Mouse (Mus musculus) midbrain, postnatal 0 days (tissue): ENCODE results near the gene Txnip. TPM values are rescaled to one million over a fixed set of nuclear protein-coding genes. Genes with fewer than 3 reads are reported as not detected.

ENCODE experiments used
- ATAC-seq: fragments of 200-750 bp; cut with Nextera tagmentation; 2 replicates; pipeline ENCODE4 v1.8.0; 2017; ENCODE audit warnings: moderate number of reproducible peaks, mild to moderate bottlenecking, moderate TSS enrichment, moderate library complexity; ENCODE audit not compliant: low FRiP score
- DNase-seq: peaks from one replicate; pipeline ENCODE4 v3.0.0-alpha.2; 2015; ENCODE audit warnings: low spot score
- H3K27ac ChIP-seq: fragments of 300-500 bp; sonication (generic); 2 replicates; pipeline ENCODE4 v1.5.1; 2014; ENCODE audit warnings: low read depth, mild to moderate bottlenecking, low read length, mixed read lengths
- H3K27me3 ChIP-seq: fragments of 300-500 bp; sonication (generic); 2 replicates; pipeline ENCODE4 v1.6.1; 2014; ENCODE audit warnings: low read length, control low read depth, mixed read lengths; ENCODE audit not compliant: insufficient read depth
- H3K36me3 ChIP-seq: fragments of 300-500 bp; sonication (generic); 2 replicates; pipeline ENCODE4 v1.6.1; 2014; ENCODE audit warnings: low read length, control low read depth, mixed read lengths; ENCODE audit not compliant: insufficient read depth
- H3K4me1 ChIP-seq: fragments of 300-500 bp; sonication (generic); 2 replicates; pipeline ENCODE4 v1.6.1; 2014; ENCODE audit warnings: mild to moderate bottlenecking, control low read depth, antibody characterized with exemption, low read length, mixed read lengths; ENCODE audit not compliant: insufficient read depth
- H3K4me2 ChIP-seq: fragments of 300-500 bp; sonication (generic); 2 replicates; pipeline ENCODE4 v1.6.1; 2014; ENCODE audit warnings: low read depth, mild to moderate bottlenecking, low read length, mixed read lengths; ENCODE audit not compliant: poor library complexity, severe bottlenecking
- H3K4me3 ChIP-seq: fragments of 300-500 bp; sonication (generic); 2 replicates; pipeline ENCODE4 v1.5.1; 2014; ENCODE audit warnings: low read depth, mild to moderate bottlenecking, low read length, moderate library complexity
- H3K9ac ChIP-seq: fragments of 300-500 bp; sonication (generic); replicated peaks from 2 replicates; pipeline ENCODE4 v1.6.1; 2014; ENCODE audit warnings: mild to moderate bottlenecking, low read length, moderate library complexity, mixed read lengths; ENCODE audit not compliant: poor library complexity, severe bottlenecking
- H3K9me3 ChIP-seq: fragments of 300-500 bp; sonication (generic); 2 replicates; pipeline ENCODE4 v1.6.1; 2016; ENCODE audit warnings: low read length, control low read depth
- CTCF ChIP-seq: IDR thresholded peaks from 2 replicates; pipeline ENCODE4 v1.5.1; 2016; ENCODE audit warnings: antibody characterized with exemption, mild to moderate bottlenecking
- WGBS: fragments of 180-500 bp; shearing (Covaris S2); extraction: QIAGEN DNeasy Blood & Tissue Kit; methylation state at CpG from one replicate; pipeline ENCODE4 v1.1.7; 2014; 5-methylcytosine and 5-hydroxymethylcytosine counted together
- polyA plus RNA-seq: library from polyadenylated mRNA; unstranded; fragments of >200 nt; fragmentation: Nextera tagmentation; extraction: Ambion mirVana; gene quantifications from 2 replicates; pipeline ENCODE4 v1.2.1, GENCODE M21; 2015
- total RNA-seq: library from RNA; depleted of rRNA; stranded (reverse); fragments of >200 nt; gene quantifications from 2 replicates; pipeline ENCODE4 v1.2.3, GENCODE M21; 2014

Txnip gene
- total and polyA plus RNA-seq, 2 experiments from 2014 or later = 116 to 145 TPM

GRCm38 (mm10) chr3:96526013-96526762 is 31.6 kb upstream of the Txnip start:
- Histone ChIP-seq H3K36me3 (no peaks in the 10 kb centered on the region), H3K4me2 (peak overlapping the region; percentile 91), H3K4me1 (peaks cover 9% of the 10 kb centered on the region; the same call in 1 of the 2 replicates), H3K27ac (no peak overlapping the region), H3K4me3 (peak overlapping the region; percentile 49), H3K9me3 (no peaks in the 10 kb centered on the region), H3K27me3 (no peaks in the 10 kb centered on the region; the same call in 1 of the 2 replicates), H3K9ac (no peak overlapping the region)
- no peak for TF ChIP-seq CTCF
- 67% methylated on average over 11 of the region's 11 CpGs for WGBS
- DNase-seq = no peak
- peak; percentile 55; the same call in 1 of the 2 replicates for ATAC-seq

- no peak overlapping the region; the same call in 1 of the 2 replicates for H3K27ac ChIP-seq
- H3K4me2 ChIP-seq = peak overlapping the region; percentile 91
- H3K4me1 ChIP-seq = peaks cover 9% of the 10 kb centered on the region; the same call in 1 of the 2 replicates
- H3K36me3 ChIP-seq = no peaks in the 10 kb centered on the region
- TF ChIP-seq CTCF = no peak
- peak overlapping the region; percentile 49 for H3K4me3 ChIP-seq
- DNase-seq (no peak), ATAC-seq (peak; percentile 44)
- WGBS = 4% methylated on average over 40 of the region's 44 CpGs
- no peaks in the 10 kb centered on the region; the same call in 1 of the 2 replicates for H3K27me3 ChIP-seq
- H3K9ac ChIP-seq = peak overlapping the region; percentile 57
- H3K9me3 ChIP-seq = no peaks in the 10 kb centered on the region
These were observed 30.8 kb upstream of the Txnip start for GRCm38 (mm10) chr3:96526864-96527542.

- no peaks in the 10 kb centered on the region for H3K36me3 ChIP-seq
- ATAC-seq (no peak), DNase-seq (no peak)
- H3K9ac ChIP-seq = no peak overlapping the region
- no peaks in the 10 kb centered on the region for H3K9me3 ChIP-seq
- TF ChIP-seq CTCF = no peak
- no peak overlapping the region for H3K27ac ChIP-seq
- H3K4me3 ChIP-seq = no peak overlapping the region
- no peaks in the 10 kb centered on the region; the same call in 1 of the 2 replicates for H3K27me3 ChIP-seq
- 35% methylated on average over 9 of the region's 9 CpGs for WGBS
- H3K4me2 ChIP-seq = no peak overlapping the region
- H3K4me1 ChIP-seq = peaks cover 9% of the 10 kb centered on the region; the same call in 1 of the 2 replicates
These were observed 29.3 kb upstream of the Txnip start for GRCm38 (mm10) chr3:96528506-96528905.

DNA sequence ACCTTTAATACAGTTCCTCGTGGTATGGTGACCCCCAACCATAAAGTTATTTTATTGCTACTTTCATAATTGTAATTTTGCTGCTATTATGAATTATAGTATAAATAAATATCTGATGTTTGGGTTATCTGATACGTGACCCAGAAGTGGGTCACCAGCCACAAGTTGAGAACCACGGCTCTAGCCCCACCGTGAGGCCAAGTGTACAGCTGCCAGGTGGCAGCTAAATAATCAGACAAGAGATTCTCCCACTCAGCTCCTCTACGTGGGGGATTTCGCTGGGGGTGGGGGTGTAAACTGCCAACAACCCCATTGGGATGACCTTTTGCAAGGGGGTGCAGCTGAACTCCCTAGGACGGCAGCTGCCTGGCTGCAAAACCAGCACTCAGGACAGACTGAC is 25.7 kb upstream of the Txnip start:
- no peaks in the 10 kb centered on the region for H3K36me3 ChIP-seq
- no peak overlapping the region for H3K9ac ChIP-seq
- no peaks in the 10 kb centered on the region for H3K9me3 ChIP-seq
- H3K27me3 ChIP-seq = no peaks in the 10 kb centered on the region; the same call in 1 of the 2 replicates
- no peak overlapping the region for H3K4me3 ChIP-seq
- no peak overlapping the region for H3K27ac ChIP-seq
- ATAC-seq (no peak), DNase-seq (no peak)
- H3K4me2 ChIP-seq = no peak overlapping the region
- H3K4me1 ChIP-seq = peaks cover 5% of the 10 kb centered on the region; the same call in 1 of the 2 replicates
- 71% methylated on average over 7 of the region's 7 CpGs for whole genome bisulfite sequencing
- TF ChIP-seq CTCF = no peak

GRCm38 (mm10) chr3:96534300-96534699 is 23.5 kb upstream of the Txnip start:
- no peaks in the 10 kb centered on the region for H3K27me3 ChIP-seq
- TF ChIP-seq CTCF = peak; percentile 34

DNA sequence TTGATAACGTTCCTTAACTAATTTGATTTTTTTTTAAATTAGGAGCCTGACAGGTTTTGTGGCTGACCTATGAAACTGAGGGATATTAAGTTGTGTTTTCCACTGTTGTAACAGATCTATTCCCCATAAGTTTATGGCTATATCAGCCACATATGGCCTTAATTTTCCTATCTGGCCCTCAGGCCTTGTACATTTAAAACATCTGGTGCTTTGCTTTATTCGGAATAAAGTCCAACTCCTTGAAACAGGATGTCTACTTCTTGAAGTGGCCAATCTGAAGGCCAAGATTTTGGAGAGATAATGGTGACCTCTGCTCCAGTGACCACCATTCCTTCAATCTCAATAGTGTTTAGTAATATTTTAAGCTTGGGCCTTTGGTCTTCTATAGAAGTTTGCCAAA is 18.4 kb upstream of the Txnip start:
- H3K36me3 ChIP-seq = no peaks in the 10 kb centered on the region
- H3K9me3 ChIP-seq = no peaks in the 10 kb centered on the region
- H3K4me1 ChIP-seq = no peaks in the 10 kb centered on the region
- no peak for ATAC-seq
- H3K27ac ChIP-seq = no peak overlapping the region
- no peak overlapping the region for H3K9ac ChIP-seq
- WGBS = 87% methylated on average over 2 of the region's 2 CpGs
- TF ChIP-seq CTCF = no peak
- DNase-seq = no peak
- no peak overlapping the region for H3K4me3 ChIP-seq
- no peaks in the 10 kb centered on the region for H3K27me3 ChIP-seq
- H3K4me2 ChIP-seq = no peak overlapping the region

More at GRCm38 (mm10) chr3:96534300-96534699, 23.5 kb upstream of the Txnip start:
- H3K9ac ChIP-seq = no peak overlapping the region
- H3K4me2 ChIP-seq = no peak overlapping the region
- H3K4me3 ChIP-seq = no peak overlapping the region
- H3K4me1 ChIP-seq = no peaks in the 10 kb centered on the region
- no peak overlapping the region for H3K27ac ChIP-seq
- no peaks in the 10 kb centered on the region for H3K36me3 ChIP-seq
- no peaks in the 10 kb centered on the region for H3K9me3 ChIP-seq
- ATAC-seq = no peak
- no peak for DNase-seq
- 57% methylated on average over 2 of the region's 2 CpGs for WGBS
